Mouse (Mus musculus) CH12.LX (cell line): Measurements from ENCODE around the gene Unc80. TPM values are rescaled to one million over a fixed set of nuclear protein-coding genes. Genes with fewer than 3 reads are reported as not detected.

Source experiments
- DNase-seq: peaks from one replicate; pipeline ENCODE4 v3.0.0-alpha.2; 2013; ENCODE audit errors: extremely low read depth
- H3K27ac ChIP-seq: 2 replicates; pipeline ENCODE4 v1.5.1; 2012; ENCODE audit warnings: low read depth, mild to moderate bottlenecking, control low read depth, moderate library complexity; ENCODE audit not compliant: insufficient read depth
- H3K27me3 ChIP-seq: replicated peaks from 2 replicates; pipeline ENCODE3; 2012; ENCODE audit warnings: inconsistent platforms
- H3K36me3 ChIP-seq, 2 experiments: replicated peaks in 1 of 2; 2 replicates each; pipeline versions ENCODE3 to v1.6.1; 2012; ENCODE audit warnings: inconsistent platforms in 1 of 2, low read length in 1 of 2, mild to moderate bottlenecking in 1 of 2, mixed read lengths in 1 of 2, moderate library complexity in 1 of 2; ENCODE audit not compliant: control insufficient read depth in 1 of 2, insufficient read depth in 1 of 2
- H3K4me1 ChIP-seq, 2 experiments: 2 replicates each; pipeline ENCODE4 v1.6.1; 2012; ENCODE audit warnings: inconsistent platforms in 1 of 2, moderate library complexity in 1 of 2; ENCODE audit not compliant: insufficient read depth in 2 of 2, control insufficient read depth in 1 of 2
- H3K4me2 ChIP-seq: 2 replicates; pipeline ENCODE4 v1.6.1; 2012; ENCODE audit warnings: low read depth, mild to moderate bottlenecking, control low read depth; ENCODE audit not compliant: poor library complexity, insufficient read depth, severe bottlenecking
- H3K4me3 ChIP-seq, 3 experiments: fragments of 150-350 bp in 1 of 3; sonication (generic) in 1 of 3; replicated peaks in 1 of 3; 2 replicates each; pipeline versions ENCODE3 to v1.5.1; 2011 to 2012; ENCODE audit warnings: low read depth in 2 of 3, low read length in 2 of 3, mild to moderate bottlenecking in 2 of 3, moderate library complexity in 2 of 3, control low read depth in 1 of 3, improper control_type of control experiment in 1 of 3, inconsistent platforms in 1 of 3, mixed read lengths in 1 of 3; ENCODE audit not compliant: poor library complexity in 1 of 3
- H3K79me2 ChIP-seq: replicated peaks from 2 replicates; pipeline ENCODE4 v1.6.1; 2012; ENCODE audit warnings: mild to moderate bottlenecking, moderate library complexity; ENCODE audit not compliant: control insufficient read depth, poor library complexity, insufficient read depth, severe bottlenecking; ENCODE audit errors: extremely low read depth
- H3K9ac ChIP-seq: 2 replicates; pipeline ENCODE4 v1.6.1; 2012; ENCODE audit warnings: low read depth, mild to moderate bottlenecking, control low read depth, moderate library complexity; ENCODE audit not compliant: insufficient read depth
- H3K9me3 ChIP-seq: replicated peaks from 2 replicates; pipeline ENCODE3; 2012; ENCODE audit warnings: low read length, inconsistent platforms, mixed read lengths
- BHLHE40 ChIP-seq: IDR thresholded peaks from 2 replicates; pipeline ENCODE4 v1.6.1; 2011; ENCODE audit warnings: mild to moderate bottlenecking, low read depth, low read length, improper control_type of control experiment
- CHD1 ChIP-seq: IDR thresholded peaks from 2 replicates; pipeline ENCODE4 v1.6.1; 2012; ENCODE audit warnings: low read depth, low read length, improper control_type of control experiment, inconsistent platforms
- CHD2 ChIP-seq: IDR thresholded peaks from 2 replicates; pipeline ENCODE4 v1.6.1; 2011; ENCODE audit warnings: low read length, improper control_type of control experiment
- E2F4 ChIP-seq: IDR thresholded peaks from 2 replicates; pipeline ENCODE4 v1.6.1; 2011; ENCODE audit warnings: low read depth, low read length, improper control_type of control experiment; ENCODE audit not compliant: insufficient replicate concordance
- ELF1 ChIP-seq: IDR thresholded peaks from 2 replicates; pipeline ENCODE4 v1.6.1; 2014; ENCODE audit warnings: low read depth, mild to moderate bottlenecking, inconsistent platforms, low read length, improper control_type of control experiment
- EP300 ChIP-seq: IDR thresholded peaks from 2 replicates; pipeline ENCODE4 v1.6.1; 2011; ENCODE audit warnings: low read length, improper control_type of control experiment
- ETS1 ChIP-seq: conservative IDR thresholded peaks from 2 replicates; pipeline ENCODE4 v1.6.1; 2012; ENCODE audit warnings: low read depth, mild to moderate bottlenecking, inconsistent platforms, low read length, improper control_type of control experiment, moderate library complexity
- GABPA ChIP-seq: IDR thresholded peaks from 2 replicates; pipeline ENCODE4 v1.6.1; 2012; ENCODE audit warnings: low read depth, low read length, improper control_type of control experiment, inconsistent platforms; ENCODE audit not compliant: insufficient replicate concordance
- HCFC1 ChIP-seq: IDR thresholded peaks from 2 replicates; pipeline ENCODE4 v1.6.1; 2012; ENCODE audit warnings: low read depth, mild to moderate bottlenecking, inconsistent platforms, low read length, improper control_type of control experiment
- KAT2A ChIP-seq: IDR thresholded peaks from 2 replicates; pipeline ENCODE4 v1.6.1; 2012; ENCODE audit warnings: low read length, improper control_type of control experiment, inconsistent platforms; ENCODE audit not compliant: insufficient replicate concordance
- MAFK ChIP-seq: IDR thresholded peaks from 2 replicates; pipeline ENCODE4 v1.6.1; 2011; ENCODE audit warnings: low read length, improper control_type of control experiment; ENCODE audit not compliant: insufficient replicate concordance
- MAZ ChIP-seq: IDR thresholded peaks from 2 replicates; pipeline ENCODE4 v1.6.1; 2012; ENCODE audit warnings: low read depth, mild to moderate bottlenecking, inconsistent platforms, low read length, improper control_type of control experiment, moderate library complexity
- MXI1 ChIP-seq: IDR thresholded peaks from 2 replicates; pipeline ENCODE4 v1.6.1; 2011; ENCODE audit warnings: mild to moderate bottlenecking, low read depth, low read length, improper control_type of control experiment
- MYC ChIP-seq: IDR thresholded peaks from 2 replicates; pipeline ENCODE4 v1.6.1; 2011; ENCODE audit warnings: low read depth, mild to moderate bottlenecking, improper control_type of control experiment, low read length
- NELFE ChIP-seq: IDR thresholded peaks from 2 replicates; pipeline ENCODE4 v1.6.1; 2011; ENCODE audit warnings: low read depth, low read length, improper control_type of control experiment
- POLR2A ChIP-seq: IDR thresholded peaks from 2 replicates; pipeline ENCODE4 v1.6.1; 2011; ENCODE audit warnings: low read depth, mild to moderate bottlenecking, improper control_type of control experiment, low read length
- POLR2AphosphoS2 ChIP-seq: IDR thresholded peaks from 2 replicates; pipeline ENCODE4 v1.6.1; 2011; ENCODE audit warnings: low read depth, low read length, improper control_type of control experiment
- RCOR1 ChIP-seq: conservative IDR thresholded peaks from 2 replicates; pipeline ENCODE4 v1.6.1; 2012; ENCODE audit warnings: low read depth, mild to moderate bottlenecking, inconsistent platforms, low read length, improper control_type of control experiment
- SMC3 ChIP-seq: IDR thresholded peaks from 2 replicates; pipeline ENCODE4 v1.6.1; 2011; ENCODE audit warnings: low read depth, low read length, improper control_type of control experiment
- TCF12 ChIP-seq: IDR thresholded peaks from 2 replicates; pipeline ENCODE4 v1.6.1; 2014; ENCODE audit warnings: low read depth, mild to moderate bottlenecking, inconsistent platforms, low read length, improper control_type of control experiment
- USF1 ChIP-seq: IDR thresholded peaks from 2 replicates; pipeline ENCODE4 v1.6.1; 2014; ENCODE audit warnings: low read depth, mild to moderate bottlenecking, inconsistent platforms, low read length, improper control_type of control experiment
- dilution Hi-C: fragments of 300-500 bp; cut with MboI; formaldehyde crosslinking; loops from 2 replicates; pipeline ENCODE4 v1.14.3; 2020; ENCODE audit warnings: low sequenced_read_pairs; ENCODE audit not compliant: extremely low pct_unique_long_range_greater_than_20kb, extremely low pct_ligation_motif_present
- in situ Hi-C: fragments of 300-500 bp; cut with MboI; formaldehyde crosslinking; loops from 3 replicates; pipeline ENCODE4 v1.14.3; 2019; ENCODE audit warnings: low sequenced_read_pairs, low pct_ligation_motif_present, low pct_unique_long_range_greater_than_20kb, mixed read lengths
- polyA plus RNA-seq: library from polyadenylated mRNA; unstranded; fragments of >175 nt; gene quantifications from 2 replicates; pipeline ENCODE4 v1.2.1, GENCODE M21; 2012; ENCODE audit warnings: low read depth; ENCODE audit not compliant: insufficient read length
- total RNA-seq, 2 experiments: library from RNA; depleted of rRNA; stranded (reverse); fragments of 300-350 nt in 1 of 2; fragments of >200 nt in 1 of 2; gene quantifications; 2 replicates each; pipeline ENCODE4 v1.2.3; 2012 to 2014

The Unc80 gene
- total and polyA plus RNA-seq, 3 experiments, result 0.04 to 0.11 (median 0.04) TPM

GRCm38 (mm10) chr1:66449471-66449870, 18.7 kb upstream of the Unc80 start:
- dilution Hi-C loops (no loop called here), in situ Hi-C loops (no loop called here)
- Histone ChIP-seq H3K4me1 (peaks cover 0 to 6% of the 10 kb centered on the region in 2 experiments; a peak in 2 of 4 replicates), H3K9ac (no peak overlapping the region), H3K4me2 (no peak overlapping the region), H3K36me3 (no peaks in the 10 kb centered on the region), H3K4me3 (no peak overlapping the region), H3K79me2 (no peaks in the 10 kb centered on the region), H3K27ac (no peak overlapping the region), H3K9me3 (no peaks in the 10 kb centered on the region), H3K27me3 (no peaks in the 10 kb centered on the region)
- no peak for TF ChIP-seq ELF1
- TF ChIP-seq ETS1, result no peak
- no peak for TF ChIP-seq E2F4
- no peak for TF ChIP-seq MAZ
- no peak for TF ChIP-seq TCF12
- TF ChIP-seq NELFE, result no peak
- TF ChIP-seq POLR2AphosphoS2, result no peak
- TF ChIP-seq HCFC1, result no peak
- TF ChIP-seq GABPA, result no peak
- no peak for DNase-seq

GRCm38 (mm10) chr1:66456580-66456979, 11.6 kb upstream of the Unc80 start:
- in situ Hi-C loops (no loop called here), dilution Hi-C loops (no loop called here)
- TF ChIP-seq CHD2, result no peak
- TF ChIP-seq NELFE, result no peak
- no peak for TF ChIP-seq MXI1
- no peak for TF ChIP-seq USF1
- no peak for TF ChIP-seq RCOR1
- no peak for TF ChIP-seq EP300
- TF ChIP-seq TCF12, result no peak
- no peak for TF ChIP-seq HCFC1
- no peak for TF ChIP-seq CHD1
- TF ChIP-seq MAFK, result no peak
- no peak for TF ChIP-seq E2F4
- no peak for TF ChIP-seq KAT2A
- no peak for TF ChIP-seq POLR2A
- no peak for TF ChIP-seq MYC
- TF ChIP-seq BHLHE40, result no peak
- no peak for TF ChIP-seq SMC3

More at GRCm38 (mm10) chr1:66456580-66456979, 11.6 kb upstream of the Unc80 start:
- H3K9ac ChIP-seq, result no peak overlapping the region
- no peaks in the 10 kb centered on the region for H3K79me2 ChIP-seq
- no peaks in the 10 kb centered on the region for H3K36me3 ChIP-seq
- H3K4me2 ChIP-seq, result no peak overlapping the region
- no peak overlapping the region for H3K27ac ChIP-seq
- H3K4me1 ChIP-seq, result peaks cover 0 to under 1% of the 10 kb centered on the region in 2 experiments; a peak in 1 of 4 replicates
- no peak overlapping the region for H3K4me3 ChIP-seq
- DNase-seq, result no peak
- no peaks in the 10 kb centered on the region for H3K27me3 ChIP-seq
- H3K9me3 ChIP-seq, result no peaks in the 10 kb centered on the region
